Mouse (Mus musculus): ENCODE results near the gene Vdac2. TPM values are rescaled to one million over a fixed set of nuclear protein-coding genes. Genes with fewer than 3 reads are reported as not detected.

The Vdac2 gene
- polyA plus RNA-seq, 1 experiment from 2014 or later: 371 TPM

- peak overlapping the region; percentile 63 for H3K4me3 ChIP-seq (ENCODE audit: low read depth, low read length)
- ATAC-seq: peak; percentile 28
- H3K9me3 ChIP-seq (ENCODE audit: control insufficient read depth): no peaks in the 10 kb centered on the region
- no peaks in the 10 kb centered on the region; the same call in 1 of the 2 replicates for H3K4me1 ChIP-seq (replicated peaks; ENCODE audit: control insufficient read depth, insufficient read depth, low read length)
- H3K36me3 ChIP-seq (ENCODE audit: control insufficient read depth, insufficient read depth): peaks cover 46% of the 10 kb centered on the region
- H3K27ac ChIP-seq (ENCODE audit: low read depth, low read length): peak overlapping the region; percentile 74
- TF ChIP-seq CTCF (IDR thresholded peaks at IDR 0.05; ENCODE audit: low read depth): no peak
- peak overlapping the region; percentile 52 for H3K9ac ChIP-seq (ENCODE audit: low read depth, low read length)
- no peaks in the 10 kb centered on the region for H3K27me3 ChIP-seq (replicated peaks; ENCODE audit: control insufficient read depth, insufficient read depth, low read length)
- under 1% methylated on average over 50 of the region's 50 CpGs for WGBS
- H3K4me2 ChIP-seq (replicated peaks; ENCODE audit: low read depth): peak overlapping the region; percentile 91
These were observed 22.5 kb downstream of the Vdac2 start for GRCm38 (mm10) chr14:21847381-21848165.

GRCm38 (mm10) chr14:21848166-21849154 is 23.4 kb downstream of the Vdac2 start, which contains the start of gene Comtd1:
Gene Comtd1 (minus strand): TSS chr14:21848977.
- under 1% methylated on average over 51 of the region's 51 CpGs for WGBS
- peak; percentile 87 for ATAC-seq
- H3K4me3 ChIP-seq (ENCODE audit: low read depth, low read length): peak within 1 kb of the TSS; percentile 63
- peaks cover 38% of the 10 kb centered on the region for H3K36me3 ChIP-seq (ENCODE audit: control insufficient read depth, insufficient read depth)
- H3K9ac ChIP-seq (ENCODE audit: low read depth, low read length): peak within 1 kb of the TSS; percentile 52
- H3K4me2 ChIP-seq (replicated peaks; ENCODE audit: low read depth): peak within 1 kb of the TSS; percentile 91
- H3K9me3 ChIP-seq (ENCODE audit: control insufficient read depth): no peaks in the 10 kb centered on the region
- peak; percentile 100 for TF ChIP-seq CTCF (IDR thresholded peaks at IDR 0.05; ENCODE audit: low read depth)
- H3K27me3 ChIP-seq (replicated peaks; ENCODE audit: control insufficient read depth, insufficient read depth, low read length): no peaks in the 10 kb centered on the region
- H3K4me1 ChIP-seq (replicated peaks; ENCODE audit: control insufficient read depth, insufficient read depth, low read length): no peaks in the 10 kb centered on the region; the same call in 1 of the 2 replicates
- H3K27ac ChIP-seq (ENCODE audit: low read depth, low read length): peak within 1 kb of the TSS; percentile 74

GRCm38 (mm10) chr14:21849524-21850418 is 24.7 kb downstream of the Vdac2 start:
- H3K27me3 ChIP-seq (replicated peaks; ENCODE audit: control insufficient read depth, insufficient read depth, low read length): no peaks in the 10 kb centered on the region
- H3K27ac ChIP-seq (ENCODE audit: low read depth, low read length): no peak overlapping the region
- no peaks in the 10 kb centered on the region for H3K9me3 ChIP-seq (ENCODE audit: control insufficient read depth)
- no peak overlapping the region for H3K4me3 ChIP-seq (ENCODE audit: low read depth, low read length)
- peaks cover 4% of the 10 kb centered on the region; the same call in 1 of the 2 replicates for H3K4me1 ChIP-seq (replicated peaks; ENCODE audit: control insufficient read depth, insufficient read depth, low read length)
- H3K9ac ChIP-seq (ENCODE audit: low read depth, low read length): no peak overlapping the region
- no peak for TF ChIP-seq CTCF (IDR thresholded peaks at IDR 0.05; ENCODE audit: low read depth)
- WGBS: 81% methylated on average over 13 of the region's 13 CpGs
- H3K36me3 ChIP-seq (ENCODE audit: control insufficient read depth, insufficient read depth): peaks cover 25% of the 10 kb centered on the region
- no peak overlapping the region for H3K4me2 ChIP-seq (replicated peaks; ENCODE audit: low read depth)
- ATAC-seq: no peak

- H3K36me3 ChIP-seq (ENCODE audit: control insufficient read depth, insufficient read depth): peaks cover 18% of the 10 kb centered on the region
- no peak for TF ChIP-seq CTCF (IDR thresholded peaks at IDR 0.05; ENCODE audit: low read depth)
- ATAC-seq: no peak
- no peak overlapping the region for H3K27ac ChIP-seq (ENCODE audit: low read depth, low read length)
- no peak overlapping the region for H3K4me2 ChIP-seq (replicated peaks; ENCODE audit: low read depth)
- no peaks in the 10 kb centered on the region for H3K9me3 ChIP-seq (ENCODE audit: control insufficient read depth)
- no peak overlapping the region for H3K9ac ChIP-seq (ENCODE audit: low read depth, low read length)
- H3K27me3 ChIP-seq (replicated peaks; ENCODE audit: control insufficient read depth, insufficient read depth, low read length): no peaks in the 10 kb centered on the region
- 75% methylated on average over 24 of the region's 24 CpGs for WGBS
- no peak overlapping the region for H3K4me3 ChIP-seq (ENCODE audit: low read depth, low read length)
- peaks cover 4% of the 10 kb centered on the region; the same call in 1 of the 2 replicates for H3K4me1 ChIP-seq (replicated peaks; ENCODE audit: control insufficient read depth, insufficient read depth, low read length)
These were observed 25.5 kb downstream of the Vdac2 start for GRCm38 (mm10) chr14:21850419-21851127.
